Mouse (Mus musculus) hindbrain, embryonic 15.5 days (tissue): ENCODE measurements around the gene Ankrd40. TPM values are rescaled to one million over a fixed set of nuclear protein-coding genes. Genes with fewer than 3 reads are reported as not detected.

Experiments
- polyA plus RNA-seq: library from polyadenylated mRNA; unstranded; fragments of >200 nt; fragmentation: Nextera tagmentation; extraction: Ambion mirVana; gene quantifications from 2 replicates; pipeline ENCODE4 v1.2.1, GENCODE M21; 2015

Ankrd40 gene
- polyA plus RNA-seq, 1 experiment from 2014 or later = 18.3 TPM

Other genes starting within 250 kb of the Ankrd40 start
- 32.8 and 35.6 TPM in 2 replicates for gene Tob1, start 116.5 kb upstream of the Ankrd40 start, polyA plus RNA-seq
- gene Wfikkn2, start 82.0 kb upstream of the Ankrd40 start, polyA plus RNA-seq = 6.6 and 7.9 TPM in 2 replicates
- 0.66 TPM in 1 of 2 replicates, not detected in the other for gene Gm21885, start 46.1 kb upstream of the Ankrd40 start, polyA plus RNA-seq
- 126 and 127 TPM in 2 replicates for gene Luc7l3, start 6.0 kb upstream of the Ankrd40 start, polyA plus RNA-seq
- 0.53 and 1.2 TPM in 2 replicates for gene Abcc3, start 65.0 kb downstream of the Ankrd40 start, polyA plus RNA-seq
- 15.0 and 18.8 TPM in 2 replicates for gene Cacna1g, start 146.2 kb downstream of the Ankrd40 start, polyA plus RNA-seq
- 0.29 and 0.84 TPM in 2 replicates for gene Spata20, start 158.2 kb downstream of the Ankrd40 start, polyA plus RNA-seq
- gene Epn3, start 172.0 kb downstream of the Ankrd40 start, polyA plus RNA-seq = 1.0 and 2.5 TPM in 2 replicates
- gene Mycbpap, start 193.7 kb downstream of the Ankrd40 start, polyA plus RNA-seq = 3.8 and 4.8 TPM in 2 replicates
- 8.6 and 9.3 TPM in 2 replicates for gene Rsad1, start 221.3 kb downstream of the Ankrd40 start, polyA plus RNA-seq
- gene Chad, start 237.0 kb downstream of the Ankrd40 start, polyA plus RNA-seq = 0.34 and 0.54 TPM in 2 replicates